Mouse (Mus musculus): ENCODE data around the gene Ticam1. TPM values are rescaled to one million over a fixed set of nuclear protein-coding genes. Genes with fewer than 3 reads are reported as not detected.

Gene Ticam1
- total and polyA plus RNA-seq, 3 experiments, result 6.4 to 18.6 (median 17.6) TPM

DNA sequence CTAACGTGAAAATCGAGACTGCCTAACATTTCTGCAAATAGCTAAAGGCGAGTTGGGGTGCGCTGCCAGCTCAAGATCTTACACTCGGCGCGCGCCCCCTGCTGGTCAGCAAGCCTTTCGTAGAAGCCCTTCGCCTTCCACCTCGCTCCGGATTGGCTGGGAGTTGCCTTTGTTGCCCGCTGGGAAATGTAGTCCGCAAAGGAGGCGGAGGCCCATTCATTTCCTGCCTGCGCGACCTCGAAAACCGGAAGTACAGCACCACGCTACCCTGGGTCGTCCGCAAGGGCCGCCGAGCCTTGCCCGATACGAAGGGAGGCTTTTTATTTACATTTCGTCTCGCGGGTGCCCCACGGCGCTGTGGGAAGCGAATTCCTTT lies 20.7 kb downstream of the Ticam1 start:
- H3K4me2 ChIP-seq (ENCODE audit: insufficient read depth, low read depth, poor library complexity, severe bottlenecking), result peak overlapping the region; percentile 63
- no peaks in the 10 kb centered on the region for H3K9me3 ChIP-seq (replicated peaks; ENCODE audit: low read length)
- in situ Hi-C loops (cut with MboI; ENCODE audit: low pct_ligation_motif_present, low pct_unique_long_range_greater_than_20kb, low sequenced_read_pairs), result loop anchor here (5.0 kb wide), 1 partner anchor 54 kb away; no protein-coding TSS in a partner anchor
- H3K36me3 ChIP-seq (replicated peaks in 1 of 2; ENCODE audit: control insufficient read depth in 1 of 2, insufficient read depth in 1 of 2, low read length in 1 of 2), result peaks cover 19 to 27% of the 10 kb centered on the region in 2 experiments
- H3K79me2 ChIP-seq (replicated peaks; ENCODE audit: control insufficient read depth, extremely low read depth, insufficient read depth, poor library complexity, severe bottlenecking), result peaks cover 38% of the 10 kb centered on the region
- peak overlapping the region; percentile 92 for H3K27ac ChIP-seq (ENCODE audit: insufficient read depth, low read depth)
- H3K4me3 ChIP-seq (replicated peaks in 1 of 3; ENCODE audit: low read depth in 2 of 3, low read length in 2 of 3, poor library complexity in 1 of 3), result peak overlapping the region; percentile 53 to 73 (median 62)
- H3K27me3 ChIP-seq (replicated peaks), result no peaks in the 10 kb centered on the region
- peaks cover 2 to 30% of the 10 kb centered on the region in 2 experiments; a peak in 2 of 4 replicates for H3K4me1 ChIP-seq (ENCODE audit: control insufficient read depth in 1 of 2, insufficient read depth in 2 of 2)
- no peak; the same call in 1 of the 2 replicates for TF ChIP-seq ETS1 (conservative IDR thresholded peaks at IDR 0.05; ENCODE audit: low read depth, low read length)
- no peak for TF ChIP-seq ZNF384 (IDR thresholded peaks at IDR 0.05; ENCODE audit: low read depth, low read length)
- peak; percentile 57; the same call in 1 of the 2 replicates for TF ChIP-seq MEF2A (IDR thresholded peaks at IDR 0.05; ENCODE audit: borderline replicate concordance, low read depth, low read length)
- TF ChIP-seq ZKSCAN1 (IDR thresholded peaks at IDR 0.05; ENCODE audit: borderline replicate concordance, low read depth, low read length), result no peak
- peak; percentile 78; the same call in 1 of the 2 replicates for TF ChIP-seq MYC (IDR thresholded peaks at IDR 0.05; ENCODE audit: low read depth, low read length)
- TF ChIP-seq MAX (IDR thresholded peaks at IDR 0.05; ENCODE audit: low read length), result peak; percentile 90; the same call in 1 of the 2 replicates
- TF ChIP-seq PAX5 (IDR thresholded peaks at IDR 0.05; ENCODE audit: low read length), result no peak
- peak; percentile 70; the same call in 1 of the 2 replicates for TF ChIP-seq MXI1 (IDR thresholded peaks at IDR 0.05; ENCODE audit: low read depth, low read length)
- peak; percentile 69 for TF ChIP-seq IRF4 (IDR thresholded peaks at IDR 0.05; ENCODE audit: low read depth, low read length)
- 0 out of 2 replicates have a peak, but pooled peaks have one; percentile 26 for TF ChIP-seq SIN3A (IDR thresholded peaks at IDR 0.05; ENCODE audit: low read length)
- peak; percentile 67; the same call in 1 of the 2 replicates for TF ChIP-seq GABPA (IDR thresholded peaks at IDR 0.05; ENCODE audit: insufficient replicate concordance, low read depth, low read length)
- peak; percentile 69; the same call in 1 of the 2 replicates for TF ChIP-seq TCF12 (IDR thresholded peaks at IDR 0.05; ENCODE audit: low read depth, low read length)
- TF ChIP-seq NELFE (IDR thresholded peaks at IDR 0.05; ENCODE audit: low read depth, low read length), result peak; percentile 81; the same call in 1 of the 2 replicates
- peak; percentile 94; the same call in 1 of the 2 replicates for TF ChIP-seq KAT2A (IDR thresholded peaks at IDR 0.05; ENCODE audit: insufficient replicate concordance, low read length)
- no peak for TF ChIP-seq POLR2AphosphoS2 (IDR thresholded peaks at IDR 0.05; ENCODE audit: low read depth, low read length)
- peak; percentile 51; the same call in 1 of the 2 replicates for TF ChIP-seq NRF1 (IDR thresholded peaks at IDR 0.05; ENCODE audit: low read depth, low read length)
- TF ChIP-seq MAFK (IDR thresholded peaks at IDR 0.05; ENCODE audit: insufficient replicate concordance, low read length), result no peak
- TF ChIP-seq JUN (IDR thresholded peaks at IDR 0.05; ENCODE audit: insufficient read depth, low read depth, low read length), result no peak
- TF ChIP-seq ELF1 (IDR thresholded peaks at IDR 0.05; ENCODE audit: low read depth, low read length), result peak; percentile 97
- TF ChIP-seq JUND (conservative IDR thresholded peaks at IDR 0.05; ENCODE audit: low read depth, low read length), result no peak
- peak; percentile 62; the same call in 1 of the 2 replicates for TF ChIP-seq CHD2 (IDR thresholded peaks at IDR 0.05; ENCODE audit: low read length)
- TF ChIP-seq CTCF (conservative IDR thresholded peaks at IDR 0.05 in 1 of 2, IDR thresholded peaks at IDR 0.05 in 1 of 2; ENCODE audit: low read depth in 2 of 2, low read length in 2 of 2), result peak in 1 of 2 experiments; percentile 90; a peak in 2 of 4 replicates
- TF ChIP-seq SMC3 (IDR thresholded peaks at IDR 0.05; ENCODE audit: low read depth, low read length), result peak; percentile 67
- no peak for TF ChIP-seq CHD1 (IDR thresholded peaks at IDR 0.05; ENCODE audit: low read depth, low read length)
- peak; percentile 76 for TF ChIP-seq RAD21 (IDR thresholded peaks at IDR 0.05; ENCODE audit: low read depth, low read length)
- TF ChIP-seq HCFC1 (IDR thresholded peaks at IDR 0.05; ENCODE audit: low read depth, low read length), result peak; percentile 94
- peak; percentile 85 for TF ChIP-seq POLR2A (IDR thresholded peaks at IDR 0.05; ENCODE audit: low read depth, low read length)
- no peak for TF ChIP-seq MAZ (IDR thresholded peaks at IDR 0.05; ENCODE audit: low read depth, low read length)
- peak overlapping the region; percentile 95 for H3K9ac ChIP-seq (ENCODE audit: insufficient read depth, low read depth)
- dilution Hi-C loops (cut with MboI; ENCODE audit: extremely low pct_ligation_motif_present, extremely low pct_unique_long_range_greater_than_20kb, low sequenced_read_pairs), result no loop called here
- DNase-seq (ENCODE audit: extremely low read depth), result peak; percentile 99

All from CH12.LX (cell line).